In genomic region chr9:40762354-40762753, GRCm38 (mm10) we compare ENCODE assay signal across 27 mouse cellular contexts.
"Had no signal": no experiment of that assay in that cellular context is flagged by ENCODE, and none has a peak within 500 bp of the region (broad histone marks: within the 10 kb centered on the region; RNA-seq: fewer than 3 reads in every experiment).

No protein-coding gene starts in this region.

- H3K4me2 ChIP-seq: heart, embryonic 11.5 days; heart, embryonic 13.5 days; heart, embryonic 15.5 days; hindbrain, embryonic 13.5 days; hindbrain, embryonic 15.5 days; intestine, embryonic 15.5 days; kidney, embryonic 15.5 days; limb, embryonic 13.5 days; limb, embryonic 15.5 days; liver, embryonic 13.5 days; liver, embryonic 15.5 days had no signal

- H3K27ac ChIP-seq: heart, adult 2 months; heart, embryonic 13.5 days; heart, embryonic 15.5 days; hindbrain, embryonic 13.5 days; hindbrain, embryonic 15.5 days; intestine, embryonic 15.5 days; kidney, embryonic 15.5 days; kidney, postnatal 0 days; limb, embryonic 13.5 days; limb, embryonic 15.5 days; liver, embryonic 13.5 days; liver, embryonic 15.5 days had no signal

- H3K27me3 ChIP-seq: heart, embryonic 13.5 days; heart, embryonic 15.5 days; hindbrain, embryonic 13.5 days; hindbrain, embryonic 15.5 days; intestine, embryonic 15.5 days; kidney, embryonic 15.5 days; limb, embryonic 13.5 days; limb, embryonic 15.5 days; liver, embryonic 13.5 days; liver, embryonic 15.5 days had no signal

- H3K9ac ChIP-seq: heart, embryonic 13.5 days; heart, embryonic 15.5 days; hindbrain, embryonic 13.5 days; hindbrain, embryonic 15.5 days; intestine, embryonic 15.5 days; kidney, embryonic 15.5 days; limb, embryonic 13.5 days; limb, embryonic 15.5 days; liver, embryonic 13.5 days; liver, embryonic 15.5 days had no signal

- DNase-seq: gastrocnemius, postnatal 14 days; gastrocnemius, postnatal 36 days; heart, adult 11 months; heart, adult 2 months; heart, postnatal 14 days; heart, postnatal 36 days; kidney, adult 2 months; kidney, adult 9 months; kidney, postnatal 14 days; kidney, postnatal 36 days; layer of hippocampus, adult 9-11 months; layer of hippocampus, postnatal 36 days; left cerebral cortex, postnatal 4 days; liver, embryonic 13.5 days had no signal

- H3K9me3 ChIP-seq: heart, embryonic 13.5 days; heart, embryonic 15.5 days; hindbrain, embryonic 13.5 days; hindbrain, embryonic 15.5 days; intestine, embryonic 15.5 days; kidney, embryonic 15.5 days; limb, embryonic 13.5 days; limb, embryonic 15.5 days; liver, embryonic 13.5 days; liver, embryonic 15.5 days had no signal

- H3K4me3 ChIP-seq: heart, adult 2 months; heart, embryonic 13.5 days; heart, embryonic 15.5 days; hindbrain, embryonic 13.5 days; hindbrain, embryonic 15.5 days; intestine, embryonic 15.5 days; kidney, embryonic 15.5 days; limb, embryonic 13.5 days; limb, embryonic 15.5 days; liver, embryonic 13.5 days; liver, embryonic 15.5 days had no signal

- H3K36me3 ChIP-seq: heart, embryonic 15.5 days; liver, embryonic 13.5 days; liver, embryonic 15.5 days had no signal

- ATAC-seq: inflammation-experienced regulatory T-cells, adult 6 months; intestine, embryonic 15.5 days; intestine, postnatal 0 days had no signal
